Mouse (Mus musculus) midbrain, postnatal 0 days (tissue): ENCODE measurements at regions not wholly inside any gene's neighbourhood (a gene's known extent, or its start where the extent isn't known, plus 50 kb on each side); places are given as distances from the start of the nearest gene placed in this dataset.

Experiments
- ATAC-seq: fragments of 200-750 bp; cut with Nextera tagmentation; 2 replicates; pipeline ENCODE4 v1.8.0; 2017; ENCODE audit warnings: moderate number of reproducible peaks, mild to moderate bottlenecking, moderate TSS enrichment, moderate library complexity; ENCODE audit not compliant: low FRiP score
- DNase-seq: peaks from one replicate; pipeline ENCODE4 v3.0.0-alpha.2; 2015; ENCODE audit warnings: low spot score
- H3K27ac ChIP-seq: fragments of 300-500 bp; sonication (generic); 2 replicates; pipeline ENCODE4 v1.5.1; 2014; ENCODE audit warnings: low read depth, mild to moderate bottlenecking, low read length, mixed read lengths
- H3K27me3 ChIP-seq: fragments of 300-500 bp; sonication (generic); 2 replicates; pipeline ENCODE4 v1.6.1; 2014; ENCODE audit warnings: low read length, control low read depth, mixed read lengths; ENCODE audit not compliant: insufficient read depth
- H3K36me3 ChIP-seq: fragments of 300-500 bp; sonication (generic); 2 replicates; pipeline ENCODE4 v1.6.1; 2014; ENCODE audit warnings: low read length, control low read depth, mixed read lengths; ENCODE audit not compliant: insufficient read depth
- H3K4me1 ChIP-seq: fragments of 300-500 bp; sonication (generic); 2 replicates; pipeline ENCODE4 v1.6.1; 2014; ENCODE audit warnings: mild to moderate bottlenecking, control low read depth, antibody characterized with exemption, low read length, mixed read lengths; ENCODE audit not compliant: insufficient read depth
- H3K4me2 ChIP-seq: fragments of 300-500 bp; sonication (generic); 2 replicates; pipeline ENCODE4 v1.6.1; 2014; ENCODE audit warnings: low read depth, mild to moderate bottlenecking, low read length, mixed read lengths; ENCODE audit not compliant: poor library complexity, severe bottlenecking
- H3K4me3 ChIP-seq: fragments of 300-500 bp; sonication (generic); 2 replicates; pipeline ENCODE4 v1.5.1; 2014; ENCODE audit warnings: low read depth, mild to moderate bottlenecking, low read length, moderate library complexity
- H3K9ac ChIP-seq: fragments of 300-500 bp; sonication (generic); replicated peaks from 2 replicates; pipeline ENCODE4 v1.6.1; 2014; ENCODE audit warnings: mild to moderate bottlenecking, low read length, moderate library complexity, mixed read lengths; ENCODE audit not compliant: poor library complexity, severe bottlenecking
- H3K9me3 ChIP-seq: fragments of 300-500 bp; sonication (generic); 2 replicates; pipeline ENCODE4 v1.6.1; 2016; ENCODE audit warnings: low read length, control low read depth
- CTCF ChIP-seq: IDR thresholded peaks from 2 replicates; pipeline ENCODE4 v1.5.1; 2016; ENCODE audit warnings: antibody characterized with exemption, mild to moderate bottlenecking
- WGBS: fragments of 180-500 bp; shearing (Covaris S2); extraction: QIAGEN DNeasy Blood & Tissue Kit; methylation state at CpG from one replicate; pipeline ENCODE4 v1.1.7; 2014; 5-methylcytosine and 5-hydroxymethylcytosine counted together

- Histone ChIP-seq H3K9ac (no peak overlapping the region), H3K27me3 (no peaks in the 10 kb centered on the region), H3K27ac (no peak overlapping the region), H3K36me3 (no peaks in the 10 kb centered on the region), H3K4me3 (no peak overlapping the region), H3K9me3 (no peaks in the 10 kb centered on the region), H3K4me2 (no peak overlapping the region), H3K4me1 (no peaks in the 10 kb centered on the region)
- no peak for TF ChIP-seq CTCF
- DNase-seq: peak; percentile 38
- no peak for ATAC-seq
- WGBS: 43% methylated on average over 3 of the region's 3 CpGs
Measured at GRCm38 (mm10) chr14:65476699-65477098, 118.5 kb downstream of the Zfp395 start.

DNA sequence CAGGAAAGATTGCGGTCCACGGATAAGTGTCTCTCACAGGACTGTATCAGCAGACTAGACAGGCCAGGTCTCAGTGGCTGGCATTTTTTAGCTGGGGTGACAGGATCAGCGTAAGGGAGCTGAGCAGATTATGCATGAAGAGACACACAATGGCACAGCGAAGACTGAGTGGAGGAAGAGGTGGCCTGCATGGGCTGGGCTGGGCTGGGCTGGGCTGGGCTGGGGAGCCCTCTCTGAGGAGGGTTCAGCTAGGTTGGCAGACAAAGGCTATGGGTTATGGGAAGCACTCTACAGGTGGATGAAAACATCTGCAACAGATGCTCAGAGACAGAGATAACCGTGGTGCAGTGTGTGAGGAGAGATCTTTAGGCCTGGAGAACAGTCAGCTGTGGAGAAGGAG is 121.6 kb downstream of the Zfp395 start:
- no peak for ATAC-seq

GRCm38 (mm10) chr14:65480398-65480797 is 122.2 kb downstream of the Zfp395 start:
- WGBS: 21% methylated on average over 6 of the region's 6 CpGs
- H3K4me1 ChIP-seq: no peaks in the 10 kb centered on the region
- no peak for TF ChIP-seq CTCF
- H3K27me3 ChIP-seq: no peaks in the 10 kb centered on the region
- DNase-seq (no peak), ATAC-seq (no peak)
- no peaks in the 10 kb centered on the region for H3K36me3 ChIP-seq
- no peaks in the 10 kb centered on the region for H3K9me3 ChIP-seq
- H3K4me3 ChIP-seq: no peak overlapping the region
- no peak overlapping the region for H3K27ac ChIP-seq
- no peak overlapping the region for H3K4me2 ChIP-seq
- H3K9ac ChIP-seq: no peak overlapping the region

More for the DNA sequence above, 121.6 kb downstream of the Zfp395 start:
- WGBS: 61% methylated on average over 5 of the region's 5 CpGs
- no peak overlapping the region for H3K4me2 ChIP-seq
- H3K36me3 ChIP-seq: no peaks in the 10 kb centered on the region
- H3K4me1 ChIP-seq: no peaks in the 10 kb centered on the region
- TF ChIP-seq CTCF: no peak
- no peaks in the 10 kb centered on the region for H3K27me3 ChIP-seq
- DNase-seq: no peak
- no peaks in the 10 kb centered on the region for H3K9me3 ChIP-seq
- no peak overlapping the region for H3K9ac ChIP-seq
- H3K27ac ChIP-seq: no peak overlapping the region
- no peak overlapping the region for H3K4me3 ChIP-seq
